ENCODE assay signal across 9 mouse cellular contexts in genomic region chr6:70847386-70847785, GRCm38 (mm10). TPM values are rescaled to one million over a fixed set of nuclear protein-coding genes. Genes with fewer than 3 reads are reported as not detected.
DNase-seq lines count a peak whose midpoint lies in the region; ATAC-seq and TF ChIP-seq lines count a peak whose summit lies in the region.
"Had no signal": no experiment of that assay in that cellular context is flagged by ENCODE, and none has a peak within 500 bp of the region (broad histone marks: within the 10 kb centered on the region; RNA-seq: fewer than 3 reads in every experiment).

No protein-coding gene starts in this region.

- no peak overlapping the region for H3K27ac ChIP-seq in forebrain, embryonic 13.5 days
- no peak overlapping the region for H3K27ac ChIP-seq in forebrain, postnatal 0 days (ENCODE audit: low read depth, low read length)
- no peak overlapping the region for H3K27ac ChIP-seq in lung, embryonic 16.5 days (ENCODE audit: low read length)
- no peak overlapping the region for H3K27ac ChIP-seq in embryonic facial prominence, embryonic 14.5 days (replicated peaks; ENCODE audit: low read depth, low read length)
- H3K27ac ChIP-seq in midbrain, postnatal 0 days (ENCODE audit: low read depth, low read length): no peak overlapping the region
- H3K27ac ChIP-seq in left cerebral cortex, adult 2 months: no peak overlapping the region

- DNase-seq in forebrain, postnatal 0 days: no peak
- no peak for DNase-seq in lung, postnatal 4 days
- peak; percentile 32 for DNase-seq in embryonic facial prominence, embryonic 14.5 days (ENCODE audit: low spot score)
- no peak for DNase-seq in midbrain, postnatal 0 days (ENCODE audit: low spot score)
- no peak for DNase-seq in left cerebral cortex, adult 2 months (ENCODE audit: extremely low spot score in 1 of 2, low spot score in 2 of 2)
- no peak for DNase-seq in adrenal gland, postnatal 10 days
- DNase-seq: cerebellum, adult 11 months had no signal

- H3K9me3 ChIP-seq in forebrain, embryonic 13.5 days (replicated peaks): no peaks in the 10 kb centered on the region
- H3K9me3 ChIP-seq in forebrain, postnatal 0 days (ENCODE audit: low read length): no peaks in the 10 kb centered on the region
- no peaks in the 10 kb centered on the region for H3K9me3 ChIP-seq in lung, embryonic 16.5 days (ENCODE audit: control insufficient read depth, low read length)
- no peaks in the 10 kb centered on the region for H3K9me3 ChIP-seq in embryonic facial prominence, embryonic 14.5 days (ENCODE audit: control insufficient read depth, low read length)
- no peaks in the 10 kb centered on the region for H3K9me3 ChIP-seq in midbrain, postnatal 0 days (ENCODE audit: low read length)

- no peak overlapping the region for H3K9ac ChIP-seq in forebrain, embryonic 13.5 days
- no peak overlapping the region for H3K9ac ChIP-seq in forebrain, postnatal 0 days
- 0 out of 2 replicates have a peak overlapping the region, but pooled peaks have one; percentile 23 for H3K9ac ChIP-seq in lung, embryonic 16.5 days (ENCODE audit: low read length)
- H3K9ac ChIP-seq in embryonic facial prominence, embryonic 14.5 days (ENCODE audit: low read depth, low read length): peak overlapping the region; percentile 17; the same call in 1 of the 2 replicates
- no peak overlapping the region for H3K9ac ChIP-seq in midbrain, postnatal 0 days (replicated peaks; ENCODE audit: low read length, poor library complexity, severe bottlenecking)

- H3K4me2 ChIP-seq in forebrain, embryonic 13.5 days: peak overlapping the region; percentile 36
- no peak overlapping the region for H3K4me2 ChIP-seq in forebrain, postnatal 0 days (ENCODE audit: low read depth)
- H3K4me2 ChIP-seq in lung, embryonic 16.5 days (ENCODE audit: low read depth, low read length): peak overlapping the region; percentile 16; the same call in 1 of the 2 replicates
- H3K4me2 ChIP-seq in embryonic facial prominence, embryonic 14.5 days (ENCODE audit: low read depth, low read length): no peak overlapping the region
- H3K4me2 ChIP-seq in midbrain, postnatal 0 days (ENCODE audit: low read depth, low read length, poor library complexity, severe bottlenecking): peak overlapping the region; percentile 6; the same call in 1 of the 2 replicates

- no peaks in the 10 kb centered on the region for H3K27me3 ChIP-seq in forebrain, embryonic 13.5 days
- H3K27me3 ChIP-seq in forebrain, postnatal 0 days (ENCODE audit: insufficient read depth, low read length): no peaks in the 10 kb centered on the region
- no peaks in the 10 kb centered on the region for H3K27me3 ChIP-seq in lung, embryonic 16.5 days (ENCODE audit: control insufficient read depth, insufficient read depth, low read depth, low read length)
- H3K27me3 ChIP-seq in embryonic facial prominence, embryonic 14.5 days (replicated peaks; ENCODE audit: control insufficient read depth, insufficient read depth, low read length): no peaks in the 10 kb centered on the region
- no peaks in the 10 kb centered on the region for H3K27me3 ChIP-seq in midbrain, postnatal 0 days (ENCODE audit: insufficient read depth, low read length)

- H3K4me3 ChIP-seq in forebrain, embryonic 13.5 days: 0 out of 2 replicates have a peak overlapping the region, but pooled peaks have one; percentile 4
- no peak overlapping the region for H3K4me3 ChIP-seq in forebrain, postnatal 0 days (ENCODE audit: low read depth, low read length)
- H3K4me3 ChIP-seq in lung, embryonic 16.5 days (ENCODE audit: low read length): no peak overlapping the region
- H3K4me3 ChIP-seq in embryonic facial prominence, embryonic 14.5 days (ENCODE audit: low read depth, low read length): no peak overlapping the region
- no peak overlapping the region for H3K4me3 ChIP-seq in midbrain, postnatal 0 days (ENCODE audit: low read depth, low read length)
- no peak overlapping the region for H3K4me3 ChIP-seq in left cerebral cortex, adult 2 months

- TF ChIP-seq CTCF in forebrain, postnatal 0 days (IDR thresholded peaks at IDR 0.05; ENCODE audit: low read depth): no peak
- no peak for TF ChIP-seq CTCF in midbrain, postnatal 0 days (IDR thresholded peaks at IDR 0.05)
- TF ChIP-seq CTCF in left cerebral cortex, adult 2 months (IDR thresholded peaks at IDR 0.05): no peak

- 50% methylated on average over 3 of the region's 3 CpGs for WGBS in forebrain, embryonic 13.5 days
- 45% methylated on average over 3 of the region's 3 CpGs for WGBS in forebrain, postnatal 0 days
- WGBS in lung, embryonic 16.5 days: 40% methylated on average over 3 of the region's 3 CpGs
- WGBS in embryonic facial prominence, embryonic 14.5 days: 19% methylated on average over 3 of the region's 3 CpGs
- WGBS in midbrain, postnatal 0 days: 53% methylated on average over 3 of the region's 3 CpGs

- H3K36me3 ChIP-seq in forebrain, embryonic 13.5 days (ENCODE audit: poor library complexity, severe bottlenecking): no peaks in the 10 kb centered on the region
- no peaks in the 10 kb centered on the region for H3K36me3 ChIP-seq in forebrain, postnatal 0 days (ENCODE audit: insufficient read depth)
- no peaks in the 10 kb centered on the region for H3K36me3 ChIP-seq in lung, embryonic 16.5 days (ENCODE audit: control insufficient read depth, insufficient read depth, low read length)
- no peaks in the 10 kb centered on the region for H3K36me3 ChIP-seq in embryonic facial prominence, embryonic 14.5 days (ENCODE audit: control insufficient read depth, insufficient read depth, low read length)
- H3K36me3 ChIP-seq in midbrain, postnatal 0 days (ENCODE audit: insufficient read depth, low read length): no peaks in the 10 kb centered on the region

- no peak for ATAC-seq in forebrain, embryonic 13.5 days
- no peak for ATAC-seq in forebrain, postnatal 0 days
- ATAC-seq in lung, embryonic 16.5 days (ENCODE audit: low read depth): no peak
- no peak for ATAC-seq in embryonic facial prominence, embryonic 14.5 days (ENCODE audit: low read depth)
- ATAC-seq in midbrain, postnatal 0 days (ENCODE audit: low FRiP score): no peak

- intact Hi-C loops in left cerebral cortex, adult 2 months (cut with DNase I): no loop called here

- peaks cover 34% of the 10 kb centered on the region for H3K4me1 ChIP-seq in forebrain, embryonic 13.5 days
- peaks cover 15% of the 10 kb centered on the region for H3K4me1 ChIP-seq in forebrain, postnatal 0 days (ENCODE audit: insufficient read depth)
- peaks cover 30% of the 10 kb centered on the region for H3K4me1 ChIP-seq in lung, embryonic 16.5 days (replicated peaks; ENCODE audit: control insufficient read depth, insufficient read depth, low read length)
- peaks cover 28% of the 10 kb centered on the region for H3K4me1 ChIP-seq in embryonic facial prominence, embryonic 14.5 days (ENCODE audit: control insufficient read depth, insufficient read depth, low read length)
- peaks cover 14% of the 10 kb centered on the region; the same call in 1 of the 2 replicates for H3K4me1 ChIP-seq in midbrain, postnatal 0 days (ENCODE audit: insufficient read depth, low read length)

RNA-seq across cellular contexts. Expression of gene Eif2ak3, which starts 3.1 kb away (rescaled TPM):
- polyA plus RNA-seq in forebrain, embryonic 13.5 days (2015; fragmentation: Nextera tagmentation; extraction: Ambion mirVana): 12.4 and 12.6 TPM in 2 replicates
- total RNA-seq in forebrain, postnatal 0 days (2014; rRNA removed): 22.3 and 23.3 TPM in 2 replicates
- polyA plus RNA-seq in forebrain, postnatal 0 days (2015; fragmentation: Nextera tagmentation; extraction: Ambion mirVana): 6.9 and 8.3 TPM in 2 replicates
- 9.1 and 9.5 TPM in 2 replicates for polyA plus RNA-seq in lung, embryonic 16.5 days (2015; fragmentation: Nextera tagmentation; extraction: Ambion mirVana)
- polyA plus RNA-seq in embryonic facial prominence, embryonic 14.5 days (2014; fragmentation: Nextera tagmentation; extraction: Ambion mirVana): 13.0 and 15.9 TPM in 2 replicates
- total RNA-seq in midbrain, postnatal 0 days (2014; rRNA removed): 19.3 and 25.1 TPM in 2 replicates
- polyA plus RNA-seq in midbrain, postnatal 0 days (2015; fragmentation: Nextera tagmentation; extraction: Ambion mirVana): 7.7 TPM in 2 replicates
- total RNA-seq in left cerebral cortex, adult 2 months (2021): 10 to 100 TPM; 25.3 to 28.6 TPM
- 10 to 100 TPM; 17.2 to 21.7 TPM for total RNA-seq in adrenal gland, postnatal 10 days (2021)

RNA-seq across cellular contexts. Expression of gene Rpia, which starts 55.4 kb away (rescaled TPM):
- polyA plus RNA-seq in forebrain, embryonic 13.5 days (2015; fragmentation: Nextera tagmentation; extraction: Ambion mirVana): 3.4 and 4.2 TPM in 2 replicates
- 19.6 and 22.6 TPM in 2 replicates for total RNA-seq in forebrain, postnatal 0 days (2014; rRNA removed)
- 0.73 and 1.2 TPM in 2 replicates for polyA plus RNA-seq in forebrain, postnatal 0 days (2015; fragmentation: Nextera tagmentation; extraction: Ambion mirVana)
- polyA plus RNA-seq in lung, embryonic 16.5 days (2015; fragmentation: Nextera tagmentation; extraction: Ambion mirVana): 2.2 and 2.7 TPM in 2 replicates
- polyA plus RNA-seq in embryonic facial prominence, embryonic 14.5 days (2014; fragmentation: Nextera tagmentation; extraction: Ambion mirVana): 3.0 and 3.3 TPM in 2 replicates
- total RNA-seq in midbrain, postnatal 0 days (2014; rRNA removed): 9.3 and 15.5 TPM in 2 replicates
- 1.1 and 1.4 TPM in 2 replicates for polyA plus RNA-seq in midbrain, postnatal 0 days (2015; fragmentation: Nextera tagmentation; extraction: Ambion mirVana)
- 10 to 100 TPM; 13.1 to 14.0 TPM for total RNA-seq in left cerebral cortex, adult 2 months (2021)
- 10 to 100 TPM; 20.2 to 24.9 TPM for total RNA-seq in adrenal gland, postnatal 10 days (2021)

Comparison
In these comparisons a context has a peak if more than half of its experiments do, and no peak if none do; other contexts are left out.
1. H3K4me2 ChIP-seq: peak in forebrain, embryonic 13.5 days (single experiment), lung, embryonic 16.5 days (single experiment) and midbrain, postnatal 0 days (single experiment); none in forebrain, postnatal 0 days (single experiment) and embryonic facial prominence, embryonic 14.5 days (single experiment).
2. H3K9ac ChIP-seq: peak in lung, embryonic 16.5 days (single experiment) and embryonic facial prominence, embryonic 14.5 days (single experiment); none in forebrain, embryonic 13.5 days (single experiment), forebrain, postnatal 0 days (single experiment) and midbrain, postnatal 0 days (single experiment).